32 mouse cellular contexts compared by ENCODE assay signal in genomic region chr2:152771571-152771970, GRCm38 (mm10). TPM values are rescaled to one million over a fixed set of nuclear protein-coding genes. Genes with fewer than 3 reads are reported as not detected.
A peak's percentile ranks its signal among the peaks of the same experiment; 100 is the strongest.
DNase-seq lines count a peak whose midpoint lies in the region; ATAC-seq and TF ChIP-seq lines count a peak whose summit lies in the region.
"Had no signal": no experiment of that assay in that cellular context is flagged by ENCODE, and none has a peak within 500 bp of the region (broad histone marks: within the 10 kb centered on the region; RNA-seq: fewer than 3 reads in every experiment).

No protein-coding gene starts in this region.

- no peak overlapping the region for H3K4me2 ChIP-seq in kidney, embryonic 14.5 days (replicated peaks; ENCODE audit: low read depth, low read length)
- no peak overlapping the region for H3K4me2 ChIP-seq in kidney, postnatal 0 days (ENCODE audit: low read length)
- H3K4me2 ChIP-seq: embryonic facial prominence, embryonic 15.5 days; forebrain, embryonic 12.5 days; heart, embryonic 12.5 days; hindbrain, embryonic 14.5 days; limb, embryonic 15.5 days; liver, embryonic 13.5 days; midbrain, embryonic 11.5 days had no signal

- H3K9me3 ChIP-seq in kidney, embryonic 14.5 days (ENCODE audit: control insufficient read depth, low read length), result no peaks in the 10 kb centered on the region
- H3K9me3 ChIP-seq in kidney, postnatal 0 days (replicated peaks; ENCODE audit: low read length), result no peaks in the 10 kb centered on the region
- H3K9me3 ChIP-seq: embryonic facial prominence, embryonic 10.5 days; embryonic facial prominence, embryonic 15.5 days; forebrain, embryonic 12.5 days; heart, embryonic 12.5 days; limb, embryonic 15.5 days; liver, embryonic 13.5 days had no signal

- no peaks in the 10 kb centered on the region for H3K36me3 ChIP-seq in kidney, embryonic 14.5 days (ENCODE audit: control insufficient read depth, insufficient read depth, low read length)
- H3K36me3 ChIP-seq in kidney, postnatal 0 days (ENCODE audit: insufficient read depth, low read length), result no peaks in the 10 kb centered on the region
- H3K36me3 ChIP-seq: embryonic facial prominence, embryonic 10.5 days; embryonic facial prominence, embryonic 15.5 days; forebrain, embryonic 12.5 days; heart, embryonic 12.5 days; limb, embryonic 15.5 days had no signal

- H3K4me1 ChIP-seq in kidney, embryonic 14.5 days (ENCODE audit: control insufficient read depth, insufficient read depth, low read length), result peaks cover 5% of the 10 kb centered on the region; the same call in 1 of the 2 replicates
- H3K4me1 ChIP-seq in kidney, postnatal 0 days (replicated peaks; ENCODE audit: insufficient read depth, low read length), result no peaks in the 10 kb centered on the region
- H3K4me1 ChIP-seq: forebrain, embryonic 12.5 days had no signal

- no peak for TF ChIP-seq CTCF in kidney, postnatal 0 days (IDR thresholded peaks at IDR 0.05; ENCODE audit: low read depth)

- no peaks in the 10 kb centered on the region for H3K27me3 ChIP-seq in kidney, embryonic 14.5 days (ENCODE audit: control insufficient read depth, insufficient read depth, low read length)
- no peaks in the 10 kb centered on the region for H3K27me3 ChIP-seq in kidney, postnatal 0 days (ENCODE audit: insufficient read depth, low read length)
- H3K27me3 ChIP-seq: embryonic facial prominence, embryonic 15.5 days; forebrain, embryonic 12.5 days; heart, embryonic 12.5 days; limb, embryonic 15.5 days had no signal

- H3K27ac ChIP-seq in kidney, embryonic 14.5 days (ENCODE audit: low read depth, low read length), result no peak overlapping the region
- H3K27ac ChIP-seq in kidney, postnatal 0 days, result peak overlapping the region; percentile 20; the same call in 1 of the 2 replicates
- H3K27ac ChIP-seq: embryonic facial prominence, embryonic 10.5 days; embryonic facial prominence, embryonic 15.5 days; forebrain, embryonic 12.5 days; hindbrain, embryonic 14.5 days; limb, embryonic 15.5 days; liver, embryonic 13.5 days had no signal

- H3K4me3 ChIP-seq in kidney, embryonic 14.5 days (ENCODE audit: low read length), result no peak overlapping the region
- no peak overlapping the region for H3K4me3 ChIP-seq in kidney, postnatal 0 days (replicated peaks; ENCODE audit: low read depth, low read length)
- H3K4me3 ChIP-seq: embryonic facial prominence, embryonic 10.5 days; embryonic facial prominence, embryonic 15.5 days; forebrain, embryonic 12.5 days; heart, embryonic 12.5 days; limb, embryonic 15.5 days; liver, embryonic 13.5 days had no signal

- H3K9ac ChIP-seq in kidney, embryonic 14.5 days (ENCODE audit: low read depth, low read length), result no peak overlapping the region
- H3K9ac ChIP-seq in kidney, postnatal 0 days (ENCODE audit: low read depth, low read length), result no peak overlapping the region
- H3K9ac ChIP-seq: embryonic facial prominence, embryonic 15.5 days; forebrain, embryonic 12.5 days; heart, embryonic 12.5 days; hindbrain, embryonic 14.5 days; limb, embryonic 15.5 days; liver, embryonic 13.5 days had no signal

- peak; percentile 88 for DNase-seq in kidney, adult 11 months
- peak; percentile 48 for DNase-seq in testis, postnatal 14 days (ENCODE audit: low spot score)
- DNase-seq in testis, postnatal 10 days (ENCODE audit: low spot score), result no peak
- no peak for DNase-seq in kidney, postnatal 0 days (ENCODE audit: low spot score)
- DNase-seq in thymus, postnatal 14 days, result no peak
- DNase-seq in cerebellum, postnatal 10 days, result no peak
- DNase-seq: adrenal gland, postnatal 25 days; cerebellum, adult 18-20 months; cerebellum, postnatal 14 days; gastrocnemius, postnatal 14 days; heart, adult 18-20 months; layer of hippocampus, postnatal 36 days; left cerebral cortex, postnatal 4 days; liver, embryonic 13.5 days; lung, adult 18-20 months; lung, postnatal 4 days; retina, postnatal 1 day; right cerebral cortex, postnatal 14 days; thymus, postnatal 25 days had no signal

- ATAC-seq in kidney, embryonic 14.5 days (ENCODE audit: low FRiP score, low TSS enrichment), result no peak
- no peak; the same call in 1 of the 2 replicates for ATAC-seq in kidney, postnatal 0 days (replicated peaks; ENCODE audit: low FRiP score, low read depth)
- ATAC-seq in megakaryocyte progenitor cell, adult 5-6 weeks (replicated peaks; ENCODE audit: poor library complexity), result peak; percentile 21; the same call in 1 of the 2 replicates
- ATAC-seq: lung, postnatal 0 days; midbrain, embryonic 16.5 days had no signal

- 91% methylated on average over 9 of the region's 9 CpGs for WGBS in kidney, embryonic 14.5 days
- 75% methylated on average over 9 of the region's 9 CpGs for WGBS in kidney, postnatal 0 days

RNA-seq across cellular contexts. Expression of gene Cox4i2, which starts 17.6 kb away (rescaled TPM):
- 12.1 and 18.8 TPM in 2 replicates for polyA plus RNA-seq in kidney, embryonic 14.5 days (2014; fragmentation: Nextera tagmentation; extraction: Ambion mirVana)
- polyA plus RNA-seq in kidney, postnatal 0 days (2015; fragmentation: Nextera tagmentation; extraction: Ambion mirVana), result 15.8 and 16.3 TPM in 2 replicates
- 1.4 and 1.5 TPM in 2 replicates for total RNA-seq in megakaryocyte progenitor cell, adult 5-6 weeks (2015)
- 1.8 TPM in 1 of 2 replicates, not detected in the other for total RNA-seq in megakaryocyte progenitor cell, adult 5-6 weeks (2017)
- total RNA-seq: hematopoietic stem cell, adult 5-6 weeks; neutrophil, adult 5-6 weeks had no signal

RNA-seq across cellular contexts. Expression of gene Id1, which starts 35.5 kb away (rescaled TPM):
- polyA plus RNA-seq in kidney, embryonic 14.5 days (2014; fragmentation: Nextera tagmentation; extraction: Ambion mirVana), result 129 and 178 TPM in 2 replicates
- 170 and 194 TPM in 2 replicates for polyA plus RNA-seq in kidney, postnatal 0 days (2015; fragmentation: Nextera tagmentation; extraction: Ambion mirVana)
- total RNA-seq in megakaryocyte progenitor cell, adult 5-6 weeks (2015), result 8.3 and 11.7 TPM in 2 replicates
- total RNA-seq in megakaryocyte progenitor cell, adult 5-6 weeks (2017), result 3.6 and 7.1 TPM in 2 replicates

RNA-seq across cellular contexts. Expression of gene Bcl2l1, which starts 60.0 kb away (rescaled TPM):
- 66.9 and 96.1 TPM in 2 replicates for polyA plus RNA-seq in kidney, embryonic 14.5 days (2014; fragmentation: Nextera tagmentation; extraction: Ambion mirVana)
- 95.6 and 98.7 TPM in 2 replicates for polyA plus RNA-seq in kidney, postnatal 0 days (2015; fragmentation: Nextera tagmentation; extraction: Ambion mirVana)
- 8.1 and 10.2 TPM in 2 replicates for total RNA-seq in megakaryocyte progenitor cell, adult 5-6 weeks (2015)
- total RNA-seq in megakaryocyte progenitor cell, adult 5-6 weeks (2017), result 13.5 and 18.4 TPM in 2 replicates

Comparison
In these comparisons a context has a peak if more than half of its experiments do, and no peak if none do; other contexts are left out.
1. DNase-seq: peak in kidney, adult 11 months (single experiment) and testis, postnatal 14 days (single experiment); none in testis, postnatal 10 days (single experiment), kidney, postnatal 0 days (single experiment), thymus, postnatal 14 days (single experiment) and cerebellum, postnatal 10 days (0 of 2).